Mouse (Mus musculus) cerebellum, adult 9-11 months (tissue): ENCODE measurements around the gene Olfr1058.
"Not testable (repeated sequence)": the region's sequence is repeated elsewhere in the genome, so short reads cannot be mapped to it uniquely, and the experiment has no call there.

Source experiments
- DNase-seq: peaks from one replicate; pipeline ENCODE4 v3.0.0; 2022

Olfr1058 gene

GRCm38 (mm10) chr2:86388461-86388860 lies at the start of gene Olfr1058:
Gene Olfr1058 (minus strand): TSS chr2:86388561.
- DNase-seq, result not testable (repeated sequence)

DNA sequence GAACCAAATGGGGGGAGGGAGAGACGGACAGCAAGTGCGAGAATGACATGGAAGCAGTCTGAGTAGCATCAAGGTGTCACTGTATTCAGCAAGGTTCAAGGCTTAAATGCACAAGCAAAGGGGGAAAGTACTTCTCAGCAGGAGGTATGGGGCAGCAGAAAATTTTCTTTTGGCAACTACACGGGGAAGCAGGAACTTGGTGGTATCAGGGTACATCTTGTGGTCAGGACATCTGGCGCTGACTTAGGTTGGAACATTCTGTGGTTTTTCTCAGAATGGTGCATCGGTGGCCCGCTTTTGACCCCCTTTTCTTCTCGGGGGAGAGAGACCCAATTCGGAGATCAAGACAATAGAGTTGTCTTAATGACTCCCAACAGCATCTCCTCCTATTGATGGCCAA lies 40.1 kb upstream of the Olfr1058 start:
- DNase-seq, result not testable (repeated sequence)

DNA sequence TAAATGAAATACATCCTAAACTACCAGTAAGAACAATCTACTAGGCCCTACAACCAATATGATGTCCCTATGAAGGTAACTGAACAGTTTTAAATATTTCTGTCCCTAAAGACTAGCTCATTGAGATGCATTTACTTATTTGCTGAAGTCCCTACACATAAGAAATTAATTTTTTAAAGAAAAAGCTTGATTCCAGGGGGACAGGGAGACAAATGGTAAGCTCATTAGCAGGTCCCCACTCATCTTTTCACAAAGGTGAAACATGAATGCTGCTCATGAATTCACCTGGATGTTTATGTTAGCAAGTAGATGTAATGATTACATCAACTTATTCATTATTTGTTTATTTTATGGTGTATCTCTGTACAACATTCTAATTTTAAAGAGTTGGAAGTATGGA lies 38.3 kb upstream of the Olfr1058 start, which contains the start of gene Olfr1062:
TSS of gene Olfr1062 (minus strand) at position 101 of the 400 bp plus-strand sequence.
- DNase-seq, result not testable (repeated sequence)

- no peak for DNase-seq
Measured at GRCm38 (mm10) chr2:86413950-86414349, 25.6 kb upstream of the Olfr1058 start, which contains the start of gene Olfr1061. Gene Olfr1061 (minus strand): TSS chr2:86414050.

DNA sequence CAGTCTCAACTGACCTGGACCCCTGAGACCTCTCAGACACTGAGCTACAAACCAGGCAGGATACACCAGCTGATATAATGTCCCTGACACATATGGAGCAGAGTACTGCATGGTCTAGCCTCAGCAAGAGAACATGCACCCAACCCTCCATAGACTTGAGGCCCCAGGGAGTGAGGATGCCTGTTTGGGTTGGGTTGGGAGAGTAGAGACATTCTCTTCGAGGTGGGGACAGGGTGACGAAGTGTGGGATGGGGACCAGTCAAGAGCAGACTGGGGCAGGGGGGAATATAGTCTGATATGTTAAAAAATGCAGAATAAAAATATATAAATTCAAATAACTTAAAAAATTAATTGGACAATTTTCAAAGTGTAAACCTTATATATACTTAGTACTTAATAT lies 6.8 kb upstream of the Olfr1058 start:
- no peak for DNase-seq

- no peak for DNase-seq
Measured at GRCm38 (mm10) chr2:86378293-86378692, 10.1 kb downstream of the Olfr1058 start, which contains the start of gene Olfr1057. Gene Olfr1057 (minus strand): TSS chr2:86378393.

GRCm38 (mm10) chr2:86366342-86366741 lies 22.0 kb downstream of the Olfr1058 start:
- not testable (repeated sequence) for DNase-seq

DNA sequence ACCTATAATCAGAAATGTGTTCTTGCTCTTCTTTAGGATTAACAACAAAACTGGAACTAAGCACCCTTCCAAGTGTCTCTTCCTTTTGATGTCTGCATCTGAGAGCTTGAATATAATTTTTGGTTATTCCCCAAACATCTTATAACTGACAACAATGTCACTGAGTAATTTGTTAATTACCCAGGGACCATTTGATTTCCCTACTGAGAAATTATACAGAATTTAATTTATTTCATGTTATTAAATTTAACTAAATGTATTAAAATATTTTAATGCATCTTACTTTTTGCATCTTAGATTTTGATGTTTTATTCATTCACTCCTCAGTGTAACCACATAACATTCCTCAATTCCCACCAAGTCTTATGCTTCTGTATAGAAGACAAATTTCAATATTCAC lies 26.0 kb downstream of the Olfr1058 start, which contains the start of gene Olfr1056:
TSS of gene Olfr1056 (minus strand) at position 101 of the 400 bp plus-strand sequence.
- no peak for DNase-seq

GRCm38 (mm10) chr2:86351751-86352150 lies 36.6 kb downstream of the Olfr1058 start:
- DNase-seq, result not testable (repeated sequence)

- DNase-seq, result no peak
Measured at GRCm38 (mm10) chr2:86350184-86350583, 38.2 kb downstream of the Olfr1058 start, which contains the start of gene Olfr1055. Gene Olfr1055 (minus strand): TSS chr2:86350284.

DNA sequence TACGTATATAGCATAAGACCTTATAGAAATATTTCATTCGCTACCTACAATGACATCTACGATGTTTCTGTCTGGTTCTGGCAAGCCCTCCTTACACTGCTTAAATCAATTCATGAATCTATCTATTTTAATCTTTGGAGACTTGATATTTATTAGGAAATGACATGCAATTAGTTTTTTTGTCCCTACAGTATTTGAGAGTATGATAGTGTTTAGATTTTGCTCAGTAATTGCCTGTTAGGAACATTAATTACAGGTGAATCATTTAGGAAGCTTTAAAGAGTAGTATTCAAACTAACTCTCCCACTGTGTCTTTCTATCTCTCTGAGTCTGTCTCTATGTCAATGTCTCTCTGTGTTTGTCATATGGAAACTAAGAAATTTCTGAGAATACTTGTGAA lies 53.0 kb downstream of the Olfr1058 start, which contains the start of gene Olfr1054:
TSS of gene Olfr1054 (minus strand) at position 101 of the 400 bp plus-strand sequence.
- no peak for DNase-seq
